Mouse (Mus musculus): ENCODE data around the gene Tcf7l1.

Tcf7l1 gene

GRCm38 (mm10) chr6:72630370-72630769 is 158.7 kb downstream of the Tcf7l1 start:
- in situ Hi-C loops (cut with MboI, MseI), result loop anchor here in 1 of 2 experiments (10.0 kb wide), 1 partner anchor 204 kb away; no protein-coding TSS in a partner anchor

DNA sequence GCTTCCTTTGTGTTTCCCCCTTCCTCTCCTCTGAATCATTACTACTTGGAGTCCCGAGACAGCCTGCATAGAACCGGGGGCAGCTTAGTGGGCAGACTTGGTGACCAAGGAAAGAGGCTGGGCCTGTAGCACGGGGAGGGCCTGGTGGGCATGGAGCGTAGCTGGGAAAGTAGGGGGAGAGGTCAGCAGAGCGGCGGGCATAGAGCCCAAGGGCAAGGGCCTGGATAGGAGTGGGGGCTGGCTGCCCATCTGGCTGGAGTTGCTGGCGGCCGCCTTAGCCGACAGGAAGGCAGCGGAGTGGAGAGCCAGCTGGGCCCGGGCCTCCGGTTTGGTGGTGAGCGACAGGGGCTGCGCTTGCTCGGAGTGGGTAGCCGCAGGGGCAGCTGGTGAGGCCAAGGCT is 161.8 kb downstream of the Tcf7l1 start:
- in situ Hi-C loops (cut with MboI, MseI), result no loop called here

- in situ Hi-C loops (cut with MboI, MseI), result no loop called here
These were observed 162.7 kb downstream of the Tcf7l1 start for GRCm38 (mm10) chr6:72626391-72626790.

DNA sequence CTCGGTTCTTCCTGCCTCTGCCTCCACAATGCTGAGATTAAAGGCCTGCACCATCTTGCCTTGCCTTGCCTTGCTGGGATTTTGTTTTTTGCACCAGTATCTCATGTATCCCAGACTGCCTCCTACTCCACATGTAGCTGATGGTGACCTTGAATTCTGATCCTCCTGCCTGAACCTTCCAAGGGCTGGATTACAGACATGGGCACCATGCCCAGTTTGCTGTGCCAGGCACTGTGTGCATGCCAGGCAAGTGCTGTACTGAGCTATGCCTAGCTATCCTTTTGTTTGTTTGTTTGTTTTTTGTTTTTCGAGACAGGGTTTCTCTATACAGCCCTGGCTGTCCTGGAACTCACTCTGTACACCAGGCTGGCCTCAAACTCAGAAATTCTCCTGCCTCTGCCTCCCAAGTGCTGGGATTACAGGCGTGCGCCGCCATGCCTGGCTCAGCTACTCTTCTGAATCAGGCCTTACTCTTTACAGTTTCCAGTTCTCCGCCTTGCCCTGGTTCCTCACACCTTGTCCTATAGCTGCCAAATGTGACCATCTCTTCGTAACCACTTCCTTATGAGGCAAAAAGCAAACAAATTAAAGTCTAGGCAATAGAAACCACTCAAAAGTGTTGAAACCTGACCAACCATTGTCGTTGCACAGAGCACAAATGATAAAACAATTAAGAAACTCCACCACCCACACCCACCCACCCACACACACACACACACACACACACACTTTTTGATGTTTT is 165.2 kb downstream of the Tcf7l1 start:
- in situ Hi-C loops (cut with MboI, MseI), result no loop called here

DNA sequence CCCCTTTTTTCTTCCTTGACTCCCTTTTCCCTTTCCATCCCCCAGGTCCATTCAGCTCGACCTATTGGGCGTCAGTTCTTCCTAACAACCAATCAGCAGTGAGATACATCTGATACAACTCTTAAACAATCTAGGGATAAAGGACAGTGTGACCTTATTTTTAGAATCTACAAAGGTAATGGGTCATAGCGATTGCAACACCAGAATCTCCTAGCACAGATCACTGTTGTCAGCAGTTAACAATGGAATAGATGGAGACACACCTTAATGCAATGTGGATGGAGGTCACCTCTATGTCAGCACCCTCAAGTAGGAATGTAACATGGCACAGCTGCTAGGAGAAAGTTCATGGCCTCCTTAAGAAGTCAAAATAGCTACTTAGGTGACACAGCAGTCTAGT is 166.1 kb downstream of the Tcf7l1 start:
- in situ Hi-C loops (cut with MboI, MseI), result no loop called here

GRCm38 (mm10) chr6:72620920-72621319 is 168.1 kb downstream of the Tcf7l1 start:
- in situ Hi-C loops (cut with MboI, MseI), result no loop called here

DNA sequence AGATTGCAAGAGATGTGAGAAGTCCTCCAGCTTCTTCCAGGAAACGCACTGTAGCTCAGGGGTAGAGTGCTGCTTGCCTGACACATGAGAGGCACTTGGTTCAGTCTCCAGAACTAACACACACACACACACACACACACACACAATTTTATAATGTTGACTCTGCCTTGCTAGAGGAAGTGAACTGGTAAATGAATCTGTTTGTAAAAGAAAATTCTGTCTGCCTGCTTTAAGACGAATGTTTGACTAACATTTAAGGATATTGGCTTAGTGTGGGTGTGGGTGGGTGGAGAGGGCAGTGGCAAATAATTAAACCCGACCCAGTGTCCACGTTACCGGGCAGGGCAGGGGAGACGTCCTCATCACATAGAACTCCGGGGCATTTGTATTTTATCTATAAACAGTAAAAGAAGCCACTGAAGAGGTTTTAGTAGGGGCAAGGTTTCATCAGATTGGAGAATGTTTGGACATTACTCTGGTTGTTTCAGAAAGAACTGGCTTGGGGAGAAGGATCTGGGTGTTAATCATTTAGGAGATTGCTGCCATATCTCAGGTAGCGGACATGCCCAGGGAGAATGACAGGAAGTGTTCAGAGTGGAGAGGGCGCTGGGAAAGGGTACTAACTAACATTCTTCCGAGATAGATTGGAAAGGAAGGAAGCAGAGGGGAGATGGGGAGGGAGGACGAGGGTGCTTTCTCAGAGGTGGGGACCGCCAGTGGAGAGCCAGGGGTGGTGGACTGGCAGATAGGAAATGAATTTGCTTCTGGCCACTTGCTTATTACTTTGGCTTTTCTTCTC is 169.1 kb downstream of the Tcf7l1 start:
- in situ Hi-C loops (cut with MboI, MseI), result no loop called here

GRCm38 (mm10) chr6:72616643-72617288 is 172.3 kb downstream of the Tcf7l1 start, which contains the start of gene Tgoln1:
TSS of gene Tgoln1 (minus strand) at chr6:72617000.
- in situ Hi-C loops (cut with MboI, MseI), result no loop called here

GRCm38 (mm10) chr6:72615561-72616375 is 173.3 kb downstream of the Tcf7l1 start:
- in situ Hi-C loops (cut with MboI, MseI), result no loop called here

- in situ Hi-C loops (cut with MboI, MseI), result no loop called here
These were observed 173.9 kb downstream of the Tcf7l1 start for GRCm38 (mm10) chr6:72615151-72615550.

DNA sequence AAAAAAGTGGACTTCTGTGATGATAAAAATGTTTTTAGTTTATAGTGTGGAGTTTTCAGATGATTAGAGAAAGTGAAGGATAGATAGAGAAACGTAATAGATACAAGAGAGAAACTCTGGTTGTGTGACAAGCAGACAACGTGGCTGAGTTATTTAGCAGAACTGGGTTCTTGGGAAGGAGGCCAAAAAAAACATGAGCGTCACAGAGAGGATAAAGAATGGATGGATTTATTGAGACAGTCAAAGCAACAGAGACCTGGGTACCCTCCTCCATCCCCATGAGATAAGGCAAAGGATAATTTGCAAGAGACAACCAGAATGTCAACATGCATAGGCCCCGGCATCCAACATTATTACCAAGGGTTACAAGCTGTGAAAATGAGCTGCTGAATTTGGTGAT is 178.8 kb downstream of the Tcf7l1 start:
- in situ Hi-C loops (cut with MboI, MseI), result no loop called here

- in situ Hi-C loops (cut with MboI, MseI), result no loop called here
These were observed 180.3 kb downstream of the Tcf7l1 start for GRCm38 (mm10) chr6:72608662-72609184.

DNA sequence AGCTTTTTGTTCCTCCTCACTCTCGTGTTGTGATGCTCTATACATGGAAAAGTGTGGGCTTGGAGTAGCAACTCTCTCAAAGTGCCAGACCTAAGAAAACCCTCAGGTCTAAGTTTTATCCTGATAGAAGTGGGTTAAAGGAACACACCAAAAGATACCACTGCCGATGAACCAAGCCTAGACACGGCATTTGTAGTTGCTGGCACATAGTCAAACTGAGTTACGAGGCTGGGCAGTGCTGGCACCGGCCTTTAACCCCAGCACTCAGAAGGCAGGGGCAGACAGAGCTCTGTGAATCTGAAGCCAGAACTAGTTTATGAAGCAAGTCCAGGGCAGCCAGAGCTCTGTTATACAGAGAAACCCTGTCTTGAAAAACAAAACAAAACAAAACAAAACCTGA is 181.4 kb downstream of the Tcf7l1 start:
- in situ Hi-C loops (cut with MboI, MseI), result no loop called here

DNA sequence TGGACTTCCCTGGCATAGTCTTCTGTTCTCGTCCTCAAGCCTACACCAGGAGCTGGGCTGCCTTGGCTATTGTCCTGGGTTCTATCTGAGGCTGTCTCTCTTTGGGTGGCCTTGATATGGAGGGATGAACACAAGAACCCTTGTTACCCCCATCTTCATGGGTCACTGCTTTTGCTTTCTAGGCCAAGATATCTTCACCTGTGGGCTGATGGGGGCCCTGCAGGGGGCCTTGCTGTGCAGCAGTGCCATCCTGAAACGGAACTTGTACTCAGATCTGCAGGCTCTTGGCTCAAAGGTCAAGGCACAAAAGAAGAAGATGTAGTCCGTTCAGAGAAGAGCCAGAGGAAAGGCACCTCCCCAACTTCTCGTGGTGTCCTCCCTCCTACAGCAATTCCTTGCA is 182.0 kb downstream of the Tcf7l1 start:
- in situ Hi-C loops (cut with MboI, MseI), result no loop called here

DNA sequence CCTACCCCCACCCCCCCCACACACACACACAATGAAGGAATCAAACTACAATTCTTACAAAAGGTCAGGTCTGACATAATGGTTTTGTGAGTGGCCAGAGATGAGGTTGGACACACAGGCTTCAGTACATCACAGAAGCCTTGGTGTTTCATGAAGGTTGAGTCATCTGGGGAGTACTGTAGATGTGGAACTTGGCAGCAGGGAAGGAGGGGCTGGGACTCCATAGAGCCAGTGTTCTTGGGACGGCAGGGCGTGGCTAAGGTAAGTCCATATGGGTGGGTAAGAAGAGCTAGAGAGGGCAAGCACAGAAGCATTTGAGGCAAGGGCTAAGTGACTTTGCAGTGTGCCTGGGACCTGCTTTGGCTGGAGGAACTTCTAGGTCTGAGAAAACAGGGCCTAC is 185.0 kb downstream of the Tcf7l1 start:
- in situ Hi-C loops (cut with MboI, MseI), result loop anchor here in 1 of 2 experiments (5.0 kb wide), 1 partner anchor 53 kb away; no protein-coding TSS in a partner anchor

- in situ Hi-C loops (cut with MboI, MseI), result loop anchor here in 1 of 2 experiments (5.0 kb wide), 1 partner anchor 56 kb away; no protein-coding TSS in a partner anchor
These were observed 187.3 kb downstream of the Tcf7l1 start for GRCm38 (mm10) chr6:72601732-72602131.

- in situ Hi-C loops (cut with MboI, MseI), result loop anchor here in 1 of 2 experiments (5.0 kb wide), 1 partner anchor 57 kb away; no protein-coding TSS in a partner anchor
These were observed 188.3 kb downstream of the Tcf7l1 start for GRCm38 (mm10) chr6:72600771-72601170.

GRCm38 (mm10) chr6:72600216-72600615 is 188.8 kb downstream of the Tcf7l1 start:
- in situ Hi-C loops (cut with MboI, MseI), result loop anchor here in 1 of 2 experiments (5.0 kb wide), 1 partner anchor 57 kb away; no protein-coding TSS in a partner anchor

- in situ Hi-C loops (cut with MboI, MseI), result loop anchor here in 1 of 2 experiments (5.0 kb wide), 1 partner anchor 47 kb away; no protein-coding TSS in a partner anchor
These were observed 190.1 kb downstream of the Tcf7l1 start for GRCm38 (mm10) chr6:72598791-72599557.
